In genomic region chr9:15033568-15034160, GRCm38 (mm10) we compare ENCODE assay signal across 10 mouse cellular contexts. TPM values are rescaled to one million over a fixed set of nuclear protein-coding genes. Genes with fewer than 3 reads are reported as not detected.
DNase-seq lines count a peak whose midpoint lies in the region; TF ChIP-seq lines count a peak whose summit lies in the region.
"Had no signal": no experiment of that assay in that cellular context is flagged by ENCODE, and none has a peak within 500 bp of the region (broad histone marks: within the 10 kb centered on the region; RNA-seq: fewer than 3 reads in every experiment).

No protein-coding gene starts in this region.

- no peak overlapping the region for H3K4me3 ChIP-seq in liver, adult 2 months (ENCODE audit: insufficient read depth, low read depth, low read length)
- H3K4me3 ChIP-seq: limb, embryonic 15.5 days had no signal

- TF ChIP-seq CTCF in liver, adult 2 months (IDR thresholded peaks at IDR 0.05; ENCODE audit: low read depth, low read length): peak; percentile 62

- H3K4me1 ChIP-seq in liver, adult 2 months (ENCODE audit: control insufficient read depth, insufficient read depth, low read length): no peaks in the 10 kb centered on the region

- H3K9ac ChIP-seq in liver, adult 2 months (ENCODE audit: low read depth, low read length): no peak overlapping the region
- H3K9ac ChIP-seq: limb, embryonic 15.5 days had no signal

- TF ChIP-seq POLR2A in liver, adult 2 months (IDR thresholded peaks at IDR 0.05; ENCODE audit: extremely low read depth, insufficient read depth, low read length): no peak

- no peaks in the 10 kb centered on the region for H3K27me3 ChIP-seq in liver, adult 2 months (ENCODE audit: control insufficient read depth, insufficient read depth, low read length)
- H3K27me3 ChIP-seq: limb, embryonic 15.5 days had no signal

- H3K27ac ChIP-seq in liver, adult 2 months (replicated peaks; ENCODE audit: insufficient read depth, low read depth, low read length): no peak overlapping the region
- H3K27ac ChIP-seq: limb, embryonic 15.5 days had no signal

- H3K36me3 ChIP-seq in liver, adult 2 months (ENCODE audit: control insufficient read depth, insufficient read depth, low read length): no peaks in the 10 kb centered on the region
- H3K36me3 ChIP-seq: G1E; limb, embryonic 15.5 days had no signal

- 57% methylated on average over 5 of the region's 5 CpGs for WGBS in liver, adult 2 months

- intact Hi-C loops in gastrocnemius, postnatal 14 days (cut with DNase I; ENCODE audit: low total_unique reads): no loop called here

- H3K79me2 ChIP-seq in liver, adult 2 months (ENCODE audit: control insufficient read depth, insufficient read depth, low read length): no peaks in the 10 kb centered on the region

- DNase-seq in embryo, embryonic 10.5 days (ENCODE audit: low spot score): peak; percentile 57
- no peak for DNase-seq in embryo, embryonic 10 days (ENCODE audit: low spot score)
- DNase-seq in liver, adult 2 months (ENCODE audit: extremely low read depth, low read depth, low spot score): peak; percentile 19
- no peak for DNase-seq in liver
- peak; percentile 66 for DNase-seq in NIH3T3 (ENCODE audit: low read depth)
- peak; percentile 37 for DNase-seq in kidney, postnatal 14 days
- peak; percentile 69 for DNase-seq in thymus, postnatal 4 days
- DNase-seq in gastrocnemius, postnatal 14 days: no peak

RNA-seq across cellular contexts. Expression of gene Panx1, which starts 11.6 kb away (rescaled TPM):
- 1.0 and 1.7 TPM in 2 replicates for total RNA-seq in liver, adult 2 months (2014; rRNA removed)
- polyA plus RNA-seq in liver, adult 2 months (2012; rRNA removed): 0.88 and 1.0 TPM in 2 replicates
- 10 to 100 TPM; 18.6 to 43.0 TPM for total RNA-seq in gastrocnemius, postnatal 14 days (2021)
- polyA plus RNA-seq: G1E had no signal

Comparison
In these comparisons a context has a peak if more than half of its experiments do, and no peak if none do; other contexts are left out.
1. DNase-seq: peak in embryo, embryonic 10.5 days (single experiment), liver, adult 2 months (single experiment), NIH3T3 (single experiment), kidney, postnatal 14 days (single experiment) and thymus, postnatal 4 days (single experiment); none in embryo, embryonic 10 days (single experiment), liver (single experiment) and gastrocnemius, postnatal 14 days (single experiment).